Mouse (Mus musculus) right cerebral cortex, postnatal 25 days (tissue): ENCODE measurements around the gene Gm28557.
"Not testable (repeated sequence)": the region's sequence is repeated elsewhere in the genome, so short reads cannot be mapped to it uniquely, and the experiment has no call there.

ENCODE experiments used
- DNase-seq: peaks from one replicate; pipeline ENCODE4 v3.0.0; 2022

Gm28557 gene

GRCm38 (mm10) chr13:67108194-67108820 is at the start of gene Gm28557:
Gene Gm28557 (minus strand): TSS chr13:67108604.
- DNase-seq = peak; percentile 85

- peak; percentile 89 for DNase-seq
Measured at GRCm38 (mm10) chr13:67128038-67128721, 19.8 kb upstream of the Gm28557 start.

- not testable (repeated sequence) for DNase-seq
Measured at GRCm38 (mm10) chr13:67127507-67127906, 19.1 kb upstream of the Gm28557 start.

- DNase-seq = no peak
Measured at GRCm38 (mm10) chr13:67124460-67124859, 16.1 kb upstream of the Gm28557 start.

GRCm38 (mm10) chr13:67121360-67121759 is 13.0 kb upstream of the Gm28557 start, which contains the start of gene Zfp759:
Gene Zfp759 (plus strand): TSS chr13:67121660.
- DNase-seq = not testable (repeated sequence)

- DNase-seq = not testable (repeated sequence)
Measured at GRCm38 (mm10) chr13:67116163-67116562, 7.8 kb upstream of the Gm28557 start, which contains the start of gene Rslcan18. Gene Rslcan18 (minus strand): TSS chr13:67116263.

- DNase-seq = no peak
Measured at GRCm38 (mm10) chr13:67113287-67113686, 4.9 kb upstream of the Gm28557 start.

- peak; percentile 25 for DNase-seq
Measured at GRCm38 (mm10) chr13:67112096-67112495, 3.7 kb upstream of the Gm28557 start.

- no peak for DNase-seq
Measured at GRCm38 (mm10) chr13:67108821-67109206, 410 bp upstream of the Gm28557 start.

GRCm38 (mm10) chr13:67107681-67108080 is 723 bp downstream of the Gm28557 start:
- DNase-seq = no peak

- no peak for DNase-seq
Measured at GRCm38 (mm10) chr13:67097876-67098275, 10.5 kb downstream of the Gm28557 start, which contains the start of gene Zfp708. Gene Zfp708 (minus strand): TSS chr13:67097976.

- DNase-seq = no peak
Measured at GRCm38 (mm10) chr13:67090154-67090553, 18.2 kb downstream of the Gm28557 start.

- no peak for DNase-seq
Measured at GRCm38 (mm10) chr13:67081946-67082345, 26.5 kb downstream of the Gm28557 start.

- peak; percentile 74 for DNase-seq
Measured at GRCm38 (mm10) chr13:67081142-67081713, 27.2 kb downstream of the Gm28557 start.

- no peak for DNase-seq
Measured at GRCm38 (mm10) chr13:67077244-67077643, 31.2 kb downstream of the Gm28557 start.

GRCm38 (mm10) chr13:67072786-67073185 is 35.6 kb downstream of the Gm28557 start:
- no peak for DNase-seq

- DNase-seq = no peak
Measured at GRCm38 (mm10) chr13:67065386-67065785, 43.0 kb downstream of the Gm28557 start.

- DNase-seq = no peak
Measured at GRCm38 (mm10) chr13:67062427-67062826, 46.0 kb downstream of the Gm28557 start.

- DNase-seq = peak; percentile 90
Measured at GRCm38 (mm10) chr13:67060786-67061358, 47.5 kb downstream of the Gm28557 start, which contains the start of gene Zfp712. Gene Zfp712 (minus strand): TSS chr13:67061170.

GRCm38 (mm10) chr13:67060161-67060785 is 48.1 kb downstream of the Gm28557 start:
- DNase-seq = no peak
